Mouse (Mus musculus) lung, postnatal 0 days (tissue): ENCODE results near the gene Cass4. TPM values are rescaled to one million over a fixed set of nuclear protein-coding genes. Genes with fewer than 3 reads are reported as not detected.
A peak's percentile ranks its signal among the peaks of the same experiment; 100 is the strongest.

Experiments
- ATAC-seq: fragments of 200-750 bp; cut with Nextera tagmentation; 2 replicates; pipeline ENCODE4 v1.8.0; 2017; ENCODE audit warnings: moderate library complexity
- DNase-seq: peaks from one replicate; pipeline ENCODE4 v3.0.0-alpha.2; 2016; ENCODE audit warnings: low spot score
- H3K27ac ChIP-seq: fragments of 300-500 bp; sonication (generic); 2 replicates; pipeline ENCODE4 v1.5.1; 2014; ENCODE audit warnings: antibody characterized with exemption, mild to moderate bottlenecking, low read length, mixed read lengths
- H3K27me3 ChIP-seq: fragments of 300-500 bp; sonication (generic); replicated peaks from 2 replicates; pipeline ENCODE4 v1.6.1; 2014; ENCODE audit warnings: low read length, mixed read lengths; ENCODE audit not compliant: insufficient read depth
- H3K36me3 ChIP-seq: fragments of 300-500 bp; sonication (generic); 2 replicates; pipeline ENCODE4 v1.6.1; 2014; ENCODE audit warnings: low read length, mixed read lengths; ENCODE audit not compliant: insufficient read depth
- H3K4me1 ChIP-seq: fragments of 300-500 bp; sonication (generic); 2 replicates; pipeline ENCODE4 v1.6.1; 2014; ENCODE audit warnings: antibody characterized with exemption, low read depth, low read length, mixed read lengths; ENCODE audit not compliant: insufficient read depth
- H3K4me2 ChIP-seq: fragments of 300-500 bp; sonication (generic); replicated peaks from 2 replicates; pipeline ENCODE4 v1.6.1; 2014; ENCODE audit warnings: low read depth, mild to moderate bottlenecking, low read length, moderate library complexity, mixed read lengths
- H3K4me3 ChIP-seq: fragments of 300-500 bp; sonication (generic); 2 replicates; pipeline ENCODE4 v1.5.1; 2014; ENCODE audit warnings: low read depth, low read length
- H3K9ac ChIP-seq: fragments of 300-500 bp; sonication (generic); replicated peaks from 2 replicates; pipeline ENCODE4 v1.6.1; 2014; ENCODE audit warnings: low read depth, mild to moderate bottlenecking
- H3K9me3 ChIP-seq: fragments of 300-500 bp; sonication (generic); 2 replicates; pipeline ENCODE4 v1.6.1; 2016; ENCODE audit warnings: low read length, mixed read lengths
- CTCF ChIP-seq: IDR thresholded peaks from 2 replicates; pipeline ENCODE4 v1.5.1; 2016; ENCODE audit warnings: antibody characterized with exemption, mild to moderate bottlenecking
- EP300 ChIP-seq: IDR thresholded peaks from 2 replicates; pipeline ENCODE4 v1.6.1; 2016; ENCODE audit warnings: antibody characterized with exemption, mild to moderate bottlenecking, control low read depth
- WGBS: fragments of 180-500 bp; shearing (Covaris S2); extraction: QIAGEN DNeasy Blood & Tissue Kit; methylation state at CpG from one replicate; pipeline ENCODE4 v1.1.7; 2014; 5-methylcytosine and 5-hydroxymethylcytosine counted together
- polyA plus RNA-seq: library from polyadenylated mRNA; unstranded; fragments of >200 nt; fragmentation: Nextera tagmentation; extraction: Ambion mirVana; gene quantifications from 2 replicates; pipeline ENCODE4 v1.2.1, GENCODE M21; 2015

The Cass4 gene
- polyA plus RNA-seq, 1 experiment from 2014 or later, result 9.3 TPM

DNA sequence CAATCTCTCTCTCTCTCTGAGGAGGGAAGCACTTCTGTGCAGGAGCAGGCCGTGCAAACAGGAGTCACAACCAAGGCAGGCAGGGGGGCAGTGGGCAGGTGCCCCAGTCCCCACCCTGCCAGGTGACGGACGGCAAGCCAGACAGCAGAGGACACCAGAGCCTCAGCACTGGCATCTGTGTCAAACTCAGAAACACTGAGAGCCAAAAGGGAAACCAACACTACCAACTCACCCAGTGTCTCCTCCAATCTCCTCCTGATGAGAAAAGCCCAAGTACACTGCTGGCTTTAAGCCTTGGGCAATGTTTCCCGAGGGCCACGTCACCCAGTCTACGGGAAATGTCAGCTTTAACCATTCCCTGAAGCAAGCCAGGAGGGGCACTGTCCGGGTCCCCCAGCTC lies 30.4 kb upstream of the Cass4 start:
- Histone ChIP-seq H3K27ac (no peak overlapping the region), H3K4me3 (no peak overlapping the region), H3K4me2 (no peak overlapping the region), H3K27me3 (no peaks in the 10 kb centered on the region), H3K9ac (no peak overlapping the region), H3K9me3 (no peaks in the 10 kb centered on the region), H3K4me1 (no peaks in the 10 kb centered on the region), H3K36me3 (no peaks in the 10 kb centered on the region)
- 81% methylated on average over 7 of the region's 7 CpGs for WGBS
- ATAC-seq, result no peak
- TF ChIP-seq CTCF (no peak), EP300 (no peak)
- DNase-seq, result no peak

DNA sequence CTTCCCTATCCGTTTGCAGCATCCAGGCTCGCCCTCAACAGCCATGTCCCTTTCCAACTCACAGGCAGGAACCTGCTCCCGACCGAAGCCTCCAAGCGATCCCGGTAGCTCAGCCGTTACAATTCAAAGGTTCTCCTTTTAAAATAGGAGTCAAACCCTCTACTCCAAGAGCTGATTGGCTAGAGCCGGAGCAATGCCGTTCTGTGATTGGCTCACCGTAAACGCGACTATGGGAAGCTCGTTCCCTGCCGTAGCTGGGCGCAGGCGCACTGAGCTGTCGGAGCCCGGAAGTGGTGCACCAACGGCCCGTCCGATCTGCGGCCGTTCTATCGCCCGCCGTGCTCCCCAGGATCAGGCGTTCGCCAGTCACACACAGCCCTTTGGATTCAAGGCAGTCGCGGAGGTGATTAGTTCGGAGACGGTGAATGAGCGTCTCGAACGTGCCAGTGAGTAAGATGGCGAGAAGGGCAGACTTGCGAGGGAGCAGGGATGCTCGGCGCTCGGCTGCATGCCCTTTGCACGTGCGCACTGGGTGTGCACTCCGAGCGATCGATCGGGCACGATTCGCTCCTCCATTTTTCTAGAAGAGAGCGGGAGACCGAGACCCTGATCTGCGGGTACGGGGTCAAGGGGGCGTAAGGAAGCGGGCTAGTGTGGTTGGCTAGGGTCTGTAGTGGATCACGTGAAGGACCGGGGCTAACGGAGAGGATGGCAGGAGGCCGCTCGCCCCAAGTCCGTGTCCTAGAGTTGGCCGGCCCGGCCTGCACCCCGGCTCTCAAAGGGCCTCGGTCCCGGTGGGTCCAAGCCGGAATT lies 23.0 kb upstream of the Cass4 start, which contains the start of the genes Aurka and Cstf1:
Gene Aurka, minus strand, starts transcription at position 125 of the 813 bp plus-strand sequence.
Gene Cstf1, plus strand, starts transcription at position 271 of the 813 bp plus-strand sequence.
- H3K27ac ChIP-seq, result peak within 1 kb of the TSS; percentile 79
- DNase-seq (peak; percentile 97), ATAC-seq (peak; percentile 99)
- H3K9me3 ChIP-seq, result no peaks in the 10 kb centered on the region
- H3K4me2 ChIP-seq, result peak within 1 kb of the TSS; percentile 91
- WGBS, result under 1% methylated on average over 66 of the region's 66 CpGs
- TF ChIP-seq CTCF (no peak), EP300 (no peak)
- H3K4me3 ChIP-seq, result peak within 1 kb of the TSS; percentile 90
- H3K9ac ChIP-seq, result peak within 1 kb of the TSS; percentile 94
- H3K27me3 ChIP-seq, result no peaks in the 10 kb centered on the region
- 0 out of 2 replicates have a peak, but pooled peaks cover 10% of the 10 kb centered on the region for H3K4me1 ChIP-seq
- H3K36me3 ChIP-seq, result peaks cover 10% of the 10 kb centered on the region; the same call in 1 of the 2 replicates

DNA sequence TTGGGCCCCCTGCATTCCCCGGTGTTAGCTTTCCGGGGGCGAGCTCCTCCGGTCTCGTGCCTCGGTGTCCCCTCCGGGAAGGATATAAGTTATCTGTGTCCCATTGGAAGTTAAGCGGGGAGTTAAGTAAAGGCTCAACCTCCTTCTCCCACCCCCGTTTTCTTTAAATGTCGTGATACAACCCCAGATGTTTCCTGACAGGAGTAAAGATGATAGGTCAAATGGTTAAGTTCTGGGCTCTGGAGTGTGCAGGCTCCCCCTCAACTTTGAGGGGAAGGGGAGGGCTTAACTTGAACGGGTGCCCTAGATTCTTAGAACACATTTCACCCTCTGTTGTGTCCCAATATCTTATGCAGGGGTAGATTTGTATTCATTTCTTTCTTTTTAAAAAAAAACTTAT lies 22.3 kb upstream of the Cass4 start:
- peak overlapping the region; percentile 90 for H3K4me3 ChIP-seq
- DNase-seq (peak; percentile 39), ATAC-seq (no peak)
- peaks cover 10% of the 10 kb centered on the region; the same call in 1 of the 2 replicates for H3K4me1 ChIP-seq
- no peaks in the 10 kb centered on the region for H3K9me3 ChIP-seq
- H3K27ac ChIP-seq, result peak overlapping the region; percentile 79
- peaks cover 17% of the 10 kb centered on the region; the same call in 1 of the 2 replicates for H3K36me3 ChIP-seq
- TF ChIP-seq CTCF (no peak), EP300 (no peak)
- peak overlapping the region; percentile 91 for H3K4me2 ChIP-seq
- H3K27me3 ChIP-seq, result no peaks in the 10 kb centered on the region
- peak overlapping the region; percentile 94 for H3K9ac ChIP-seq
- under 1% methylated on average over 11 of the region's 11 CpGs for WGBS

DNA sequence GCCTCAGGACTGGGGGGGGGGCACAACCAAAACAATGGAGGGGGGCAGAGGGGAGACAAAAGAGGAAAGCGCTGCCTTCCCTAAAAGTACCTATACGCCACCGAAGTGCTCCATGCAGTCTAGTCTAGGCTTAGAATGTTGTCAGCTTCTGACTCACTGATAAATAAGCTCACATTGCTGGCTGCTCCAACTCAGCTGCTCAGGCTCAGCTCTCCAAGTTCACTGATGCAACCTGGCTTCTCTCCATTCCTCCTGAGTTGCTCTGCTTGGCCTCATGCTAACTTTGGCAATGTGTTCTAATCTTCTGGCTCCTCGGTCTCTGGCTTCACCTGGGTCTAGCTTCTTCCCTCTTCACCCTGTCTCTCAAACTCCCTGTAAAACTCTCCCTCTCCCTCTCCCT lies 17.0 kb upstream of the Cass4 start:
- TF ChIP-seq EP300 (no peak), CTCF (no peak)
- no peak overlapping the region for H3K4me3 ChIP-seq
- H3K9me3 ChIP-seq, result no peaks in the 10 kb centered on the region
- no peak overlapping the region for H3K4me2 ChIP-seq
- peak; percentile 44 for ATAC-seq
- H3K36me3 ChIP-seq, result peaks cover 45% of the 10 kb centered on the region; the same call in 1 of the 2 replicates
- H3K4me1 ChIP-seq, result peaks cover 3% of the 10 kb centered on the region; the same call in 1 of the 2 replicates
- peak overlapping the region; percentile 57; the same call in 1 of the 2 replicates for H3K27ac ChIP-seq
- no peaks in the 10 kb centered on the region for H3K27me3 ChIP-seq
- DNase-seq, result peak; percentile 52
- no peak overlapping the region for H3K9ac ChIP-seq
- WGBS, result 85% methylated on average over 4 of the region's 4 CpGs

DNA sequence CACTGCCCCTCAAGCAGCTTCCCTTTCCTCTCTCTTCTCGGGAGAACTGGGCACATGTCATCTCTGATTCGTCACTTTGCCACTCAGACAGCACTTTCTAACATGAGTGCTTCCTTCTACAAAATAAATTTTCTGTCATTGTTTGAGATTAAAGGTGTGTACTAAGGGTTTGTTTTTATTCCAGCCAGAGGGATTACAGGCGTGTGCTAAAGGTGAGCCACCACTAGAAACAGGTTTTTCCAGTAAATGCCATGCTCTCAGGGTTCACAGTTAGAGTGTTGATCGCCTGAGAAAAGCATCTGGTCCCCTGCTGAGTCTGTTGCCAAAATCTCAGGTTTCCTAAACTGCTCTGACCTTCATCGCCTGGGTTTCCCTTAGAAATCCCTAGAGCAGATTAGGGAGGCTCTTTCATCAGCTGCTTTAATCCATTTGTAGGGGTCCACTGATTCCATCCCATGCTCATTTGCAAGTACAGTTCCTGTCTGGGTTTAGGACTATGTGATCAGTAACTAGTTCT lies 16.5 kb upstream of the Cass4 start:
- Histone ChIP-seq H3K4me1 (no peaks in the 10 kb centered on the region; the same call in 1 of the 2 replicates), H3K9me3 (no peaks in the 10 kb centered on the region), H3K9ac (no peak overlapping the region), H3K27me3 (no peaks in the 10 kb centered on the region), H3K27ac (no peak overlapping the region), H3K4me3 (no peak overlapping the region), H3K36me3 (peaks cover 50% of the 10 kb centered on the region), H3K4me2 (no peak overlapping the region)
- no peak for TF ChIP-seq CTCF
- no peak for TF ChIP-seq EP300
- ATAC-seq (peak; percentile 76), DNase-seq (peak; percentile 72)
- 39% methylated on average over 5 of the region's 5 CpGs for WGBS

DNA sequence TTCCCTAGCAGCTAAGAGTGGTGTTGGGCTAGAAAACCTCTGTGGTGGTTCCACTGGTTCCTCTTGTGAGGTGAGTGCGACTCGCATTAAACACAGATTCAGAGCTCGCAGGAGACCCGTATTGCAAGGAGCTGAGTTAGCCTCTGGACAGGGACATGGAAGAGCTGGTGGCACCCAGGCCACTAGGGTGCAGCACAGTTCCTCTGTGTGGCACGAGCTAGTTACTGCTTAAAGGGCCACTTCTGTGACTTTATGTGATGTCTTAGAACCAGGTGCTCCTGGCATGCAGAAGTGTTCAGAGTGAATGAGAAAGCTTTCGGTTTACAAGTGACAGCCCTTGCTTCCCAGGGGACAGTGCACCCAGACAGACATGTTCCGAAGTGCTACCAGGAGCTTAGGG lies 15.3 kb upstream of the Cass4 start:
- no peak overlapping the region for H3K4me2 ChIP-seq
- no peak overlapping the region for H3K27ac ChIP-seq
- no peaks in the 10 kb centered on the region; the same call in 1 of the 2 replicates for H3K4me1 ChIP-seq
- H3K36me3 ChIP-seq, result peaks cover 51% of the 10 kb centered on the region
- H3K4me3 ChIP-seq, result no peak overlapping the region
- no peak overlapping the region for H3K9ac ChIP-seq
- TF ChIP-seq EP300, result no peak
- TF ChIP-seq CTCF, result peak; percentile 81
- ATAC-seq, result peak; percentile 51
- no peaks in the 10 kb centered on the region for H3K9me3 ChIP-seq
- H3K27me3 ChIP-seq, result no peaks in the 10 kb centered on the region
- DNase-seq, result peak; percentile 72
- 64% methylated on average over 7 of the region's 7 CpGs for WGBS
